In the genomic region with DNA sequence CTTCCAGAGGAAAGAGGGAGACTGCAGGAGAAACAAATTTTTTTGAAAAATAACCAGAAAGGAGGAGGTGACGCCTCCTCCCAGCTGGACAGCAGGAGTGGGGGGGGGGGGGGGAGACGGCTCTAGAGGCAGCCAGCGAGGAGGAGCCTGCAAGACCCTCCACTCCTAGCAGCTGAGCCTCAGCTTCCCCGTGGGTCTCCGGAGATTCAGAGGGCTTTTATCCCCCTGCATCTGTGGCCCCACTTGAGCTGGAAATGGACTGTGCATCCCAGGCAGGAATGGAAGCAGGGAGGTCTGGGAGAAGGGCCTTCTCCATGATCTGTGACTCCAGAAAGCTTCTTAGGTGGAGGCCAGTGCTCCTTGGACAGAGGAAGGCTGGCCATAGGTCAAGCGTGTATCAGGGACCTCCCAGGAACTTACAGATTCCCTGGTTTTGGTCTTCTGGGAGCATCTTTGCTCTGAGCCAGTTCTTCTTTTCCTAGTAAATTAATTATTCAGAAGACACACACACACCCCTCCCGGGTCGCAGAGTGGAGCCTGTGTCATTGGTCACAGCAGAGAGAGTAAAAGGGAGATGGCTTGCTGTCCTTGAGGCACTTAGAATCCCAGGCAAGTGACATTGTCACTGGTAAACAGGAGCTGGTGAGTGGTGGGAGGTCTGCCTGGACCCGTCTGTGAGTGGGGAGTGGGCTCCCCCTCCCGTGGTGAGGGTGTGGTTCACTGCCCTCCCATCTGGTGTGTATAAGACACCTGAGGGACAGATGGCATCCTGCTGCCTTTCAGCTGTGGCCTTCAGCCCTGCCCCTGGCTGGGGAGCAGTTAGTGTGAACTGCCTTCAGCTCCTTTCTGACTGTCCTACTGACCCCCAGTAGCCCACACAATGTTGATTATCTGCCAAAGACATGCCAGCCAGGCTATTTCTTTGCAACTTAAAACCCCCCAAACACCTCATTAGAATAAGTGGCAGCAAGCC, we compare ENCODE assay signal across 7 mouse cellular contexts. TPM values are rescaled to one million over a fixed set of nuclear protein-coding genes. Genes with fewer than 3 reads are reported as not detected.
DNase-seq lines count a peak whose midpoint lies in the region; ATAC-seq and TF ChIP-seq lines count a peak whose summit lies in the region.

No protein-coding gene starts in this region.

- H3K27me3 ChIP-seq in embryonic facial prominence, embryonic 10.5 days (replicated peaks; ENCODE audit: low read depth, poor library complexity, severe bottlenecking), result peaks cover 65% of the 10 kb centered on the region
- peaks cover 22% of the 10 kb centered on the region for H3K27me3 ChIP-seq in limb, embryonic 11.5 days (ENCODE audit: control insufficient read depth, insufficient read depth, low read length)
- no peaks in the 10 kb centered on the region for H3K27me3 ChIP-seq in stomach, postnatal 0 days (ENCODE audit: control insufficient read depth, insufficient read depth, low read length)
- no peaks in the 10 kb centered on the region for H3K27me3 ChIP-seq in kidney, adult 2 months (replicated peaks; ENCODE audit: control insufficient read depth, insufficient read depth, low read length)

- no peak for TF ChIP-seq CTCF in stomach, postnatal 0 days (IDR thresholded peaks at IDR 0.05; ENCODE audit: low read depth)
- no peak for TF ChIP-seq CTCF in kidney, adult 2 months (conservative IDR thresholded peaks at IDR 0.05; ENCODE audit: insufficient read depth, insufficient read length, low read depth, low read length)

- no peaks in the 10 kb centered on the region for H3K36me3 ChIP-seq in embryonic facial prominence, embryonic 10.5 days (replicated peaks)
- no peaks in the 10 kb centered on the region for H3K36me3 ChIP-seq in limb, embryonic 11.5 days (ENCODE audit: control insufficient read depth, insufficient read depth, low read length)
- H3K36me3 ChIP-seq in stomach, postnatal 0 days (ENCODE audit: control insufficient read depth, insufficient read depth, low read length), result no peaks in the 10 kb centered on the region
- H3K36me3 ChIP-seq in kidney, adult 2 months (ENCODE audit: control insufficient read depth, insufficient read depth, low read length), result no peaks in the 10 kb centered on the region

- no peak overlapping the region for H3K9ac ChIP-seq in limb, embryonic 11.5 days (ENCODE audit: low read length)
- peak overlapping the region; percentile 8; the same call in 1 of the 2 replicates for H3K9ac ChIP-seq in stomach, postnatal 0 days (ENCODE audit: low read length)

- 12% methylated on average over 10 of the region's 10 CpGs for WGBS in embryonic facial prominence, embryonic 10.5 days
- WGBS in limb, embryonic 11.5 days, result 15% methylated on average over 10 of the region's 10 CpGs
- 24% methylated on average over 9 of the region's 10 CpGs for WGBS in stomach, postnatal 0 days
- WGBS in kidney, adult 2 months, result 20% methylated on average over 9 of the region's 10 CpGs

- H3K27ac ChIP-seq in embryonic facial prominence, embryonic 10.5 days (replicated peaks), result no peak overlapping the region; the same call in 1 of the 2 replicates
- H3K27ac ChIP-seq in limb, embryonic 11.5 days (replicated peaks; ENCODE audit: low read depth, low read length), result no peak overlapping the region
- H3K27ac ChIP-seq in stomach, postnatal 0 days (replicated peaks), result no peak overlapping the region; the same call in 1 of the 2 replicates
- H3K27ac ChIP-seq in kidney, adult 2 months (ENCODE audit: insufficient read depth, low read depth, low read length), result no peak overlapping the region

- TF ChIP-seq POLR2A in kidney, adult 2 months (IDR thresholded peaks at IDR 0.05; ENCODE audit: low read depth, low read length), result no peak

- H3K4me2 ChIP-seq in limb, embryonic 11.5 days (ENCODE audit: low read depth, severe bottlenecking), result peak overlapping the region; percentile 85
- H3K4me2 ChIP-seq in stomach, postnatal 0 days (replicated peaks; ENCODE audit: low read depth), result peak overlapping the region; percentile 62

- no peak for ATAC-seq in limb, embryonic 11.5 days (ENCODE audit: insufficient number of reproducible peaks, low FRiP score, low TSS enrichment, low read depth)
- no peak for ATAC-seq in stomach, postnatal 0 days (ENCODE audit: low FRiP score, low TSS enrichment)
- ATAC-seq in CD4-positive, CD25-positive, alpha-beta regulatory T cell, adult 4 months, result no peak

- H3K4me1 ChIP-seq in embryonic facial prominence, embryonic 10.5 days, result peaks cover 39% of the 10 kb centered on the region
- peaks cover 39% of the 10 kb centered on the region for H3K4me1 ChIP-seq in limb, embryonic 11.5 days (ENCODE audit: control insufficient read depth, insufficient read depth, low read length)
- no peaks in the 10 kb centered on the region; the same call in 1 of the 2 replicates for H3K4me1 ChIP-seq in stomach, postnatal 0 days (replicated peaks; ENCODE audit: control insufficient read depth, insufficient read depth)
- H3K4me1 ChIP-seq in kidney, adult 2 months (ENCODE audit: control insufficient read depth, insufficient read depth, low read length), result no peaks in the 10 kb centered on the region

- DNase-seq in thymus, postnatal 14 days, result peak; percentile 37
- DNase-seq in thymus, postnatal 36 days, result no peak
- DNase-seq in embryonic facial prominence, embryonic 10.5 days (ENCODE audit: low spot score), result no peak
- DNase-seq in limb, embryonic 11.5 days (ENCODE audit: low spot score), result no peak
- DNase-seq in stomach, postnatal 0 days (ENCODE audit: low spot score), result no peak
- no peak for DNase-seq in kidney, adult 2 months

- peak overlapping the region; percentile 60 for H3K4me3 ChIP-seq in embryonic facial prominence, embryonic 10.5 days
- peak overlapping the region; percentile 35; the same call in 1 of the 2 replicates for H3K4me3 ChIP-seq in limb, embryonic 11.5 days (ENCODE audit: low read depth, low read length)
- H3K4me3 ChIP-seq in stomach, postnatal 0 days (ENCODE audit: low read depth, low read length), result peak overlapping the region; percentile 41
- H3K4me3 ChIP-seq in kidney, adult 2 months (ENCODE audit: insufficient read depth, low read depth, low read length), result no peak overlapping the region

- TF ChIP-seq EP300 in stomach, postnatal 0 days (optimal IDR thresholded peaks at IDR 0.05), result no peak

- no peaks in the 10 kb centered on the region for H3K9me3 ChIP-seq in embryonic facial prominence, embryonic 10.5 days
- H3K9me3 ChIP-seq in limb, embryonic 11.5 days (ENCODE audit: control insufficient read depth, low read length), result no peaks in the 10 kb centered on the region; the same call in 1 of the 2 replicates
- H3K9me3 ChIP-seq in stomach, postnatal 0 days (ENCODE audit: control insufficient read depth, low read length), result no peaks in the 10 kb centered on the region

RNA-seq across cellular contexts. Expression of a gene that starts 1.0 kb away (rescaled TPM):
- 9.7 and 10.2 TPM in 2 replicates for polyA plus RNA-seq in embryonic facial prominence, embryonic 10.5 days (2016; fragmentation: Nextera tagmentation; extraction: Ambion mirVana)
- polyA plus RNA-seq in limb, embryonic 11.5 days (2014; fragmentation: Nextera tagmentation; extraction: Ambion mirVana), result 5.4 and 6.6 TPM in 2 replicates
- polyA plus RNA-seq in stomach, postnatal 0 days (2015; fragmentation: Nextera tagmentation; extraction: Ambion mirVana), result 4.1 and 5.0 TPM in 2 replicates
- polyA plus RNA-seq in kidney, adult 2 months (2012; rRNA removed), result 1.6 and 2.0 TPM in 2 replicates
- not detected for polyA plus RNA-seq in CD4-positive, CD25-positive, alpha-beta regulatory T cell, adult 4 months (2017; shearing (Covaris generic))
